Mouse (Mus musculus): ENCODE measurements around the gene Hsf4. TPM values are rescaled to one million over a fixed set of nuclear protein-coding genes. Genes with fewer than 3 reads are reported as not detected.

The Hsf4 gene
- polyA plus RNA-seq, 1 experiment from 2014 or later = not detected

DNA sequence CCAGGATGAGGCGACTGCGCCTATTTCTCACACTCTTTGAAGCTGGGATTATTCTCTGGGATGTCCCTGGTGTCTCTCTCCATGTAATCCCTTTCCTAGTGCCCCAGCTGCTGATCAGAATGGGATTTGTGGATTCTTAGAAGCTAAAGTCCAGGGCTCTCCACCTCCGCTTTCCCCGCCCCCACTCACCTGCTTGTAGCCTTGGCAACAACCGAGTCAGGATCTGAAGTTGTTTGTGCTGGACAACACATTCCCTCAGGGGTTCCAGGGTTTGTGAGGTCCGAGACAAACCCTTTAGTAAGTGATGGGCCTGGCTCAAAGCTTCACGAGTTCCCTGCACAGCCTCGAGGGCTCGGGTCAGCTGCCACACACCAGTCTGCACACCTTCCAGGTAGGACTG is 25.2 kb downstream of the Hsf4 start:
- H3K36me3 ChIP-seq (ENCODE audit: control insufficient read depth, insufficient read depth, low read length) = peaks cover 6% of the 10 kb centered on the region; the same call in 1 of the 2 replicates
- H3K27ac ChIP-seq (ENCODE audit: low read depth, low read length) = no peak overlapping the region; the same call in 1 of the 2 replicates
- no peak overlapping the region for H3K4me3 ChIP-seq (ENCODE audit: low read depth, low read length)
- no peak overlapping the region for H3K9ac ChIP-seq (ENCODE audit: low read depth, low read length)
- peak overlapping the region; percentile 28 for H3K4me2 ChIP-seq
- H3K27me3 ChIP-seq (ENCODE audit: control insufficient read depth, insufficient read depth, low read length) = peaks cover 15% of the 10 kb centered on the region
- WGBS (ENCODE audit: insufficient replicate concordance) = 64% methylated on average over 9 of the region's 9 CpGs
- H3K9me3 ChIP-seq (replicated peaks; ENCODE audit: control insufficient read depth, low read length) = no peaks in the 10 kb centered on the region
- peaks cover 24% of the 10 kb centered on the region for H3K4me1 ChIP-seq (ENCODE audit: control insufficient read depth, insufficient read depth, low read length)
- no peak for ATAC-seq (replicated peaks; ENCODE audit: insufficient number of reproducible peaks, low FRiP score, low TSS enrichment)

DNA sequence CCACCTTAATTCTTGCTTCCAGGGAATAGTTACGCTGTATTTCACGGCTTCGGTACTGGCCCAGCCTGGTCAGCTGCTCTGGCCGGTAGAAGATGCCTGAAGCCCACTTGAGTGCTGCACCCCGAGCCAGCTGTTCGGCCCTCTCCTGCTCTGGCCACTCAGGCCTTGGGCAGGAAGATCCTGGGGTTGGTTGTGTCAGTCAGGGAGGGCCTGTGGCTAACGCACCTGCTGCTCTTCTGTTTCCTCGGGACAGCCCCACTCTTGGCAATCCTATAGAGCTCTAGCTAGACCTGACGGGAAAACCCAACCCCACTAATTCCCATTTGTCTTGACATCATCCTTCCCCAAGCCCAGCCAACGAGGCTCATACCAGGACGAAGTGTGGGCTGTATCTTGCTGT is 25.7 kb downstream of the Hsf4 start:
- H3K9ac ChIP-seq (ENCODE audit: low read depth, low read length) = peak overlapping the region; percentile 44; the same call in 1 of the 2 replicates

DNA sequence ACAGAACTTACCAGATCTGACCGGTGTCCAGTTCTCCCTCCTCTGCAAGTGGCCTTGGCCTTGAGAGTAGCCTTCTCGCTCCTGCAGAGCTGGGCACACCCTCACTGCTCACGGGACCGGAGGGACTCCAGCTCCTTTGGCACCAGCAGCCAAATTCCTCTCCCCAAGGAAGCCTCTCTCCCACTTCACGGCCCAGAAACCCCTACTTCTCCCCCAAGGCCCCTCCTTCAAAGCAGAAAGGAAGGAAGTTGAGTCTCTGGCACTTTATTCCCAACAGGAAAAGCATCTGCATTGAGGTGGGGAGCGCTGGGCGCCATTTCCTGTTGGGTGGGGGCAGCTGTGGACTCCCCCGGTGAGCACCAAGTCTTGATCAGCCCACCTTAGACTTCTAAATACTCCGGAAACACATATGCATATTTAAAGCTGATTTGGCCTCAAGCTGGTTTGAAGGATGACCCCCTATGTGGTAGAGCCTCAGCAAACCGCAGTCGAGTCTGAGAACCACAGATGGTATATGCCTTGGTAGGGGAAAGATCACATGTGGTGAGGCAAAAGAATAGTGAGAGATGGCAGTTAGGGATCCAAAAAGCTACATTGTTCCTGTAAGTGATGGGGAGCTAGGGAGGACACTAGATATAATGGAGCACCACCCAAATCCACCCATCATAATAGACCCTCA is 26.4 kb downstream of the Hsf4 start, which contains the start of gene Exoc3l:
Gene Exoc3l (minus strand): TSS at position 207 of the 679 bp plus-strand sequence.
- Histone ChIP-seq H3K27me3 (ENCODE audit: control insufficient read depth, insufficient read depth, low read length) (peaks cover 5% of the 10 kb centered on the region; the same call in 1 of the 2 replicates), H3K9me3 (replicated peaks; ENCODE audit: control insufficient read depth, low read length) (no peaks in the 10 kb centered on the region), H3K4me3 (ENCODE audit: low read depth, low read length) (peak within 1 kb of the TSS; percentile 96), H3K4me1 (ENCODE audit: control insufficient read depth, insufficient read depth, low read length) (peaks cover 13% of the 10 kb centered on the region), H3K27ac (ENCODE audit: low read depth, low read length) (peak within 1 kb of the TSS; percentile 2; the same call in 1 of the 2 replicates), H3K9ac (ENCODE audit: low read depth, low read length) (peak within 1 kb of the TSS; percentile 96), H3K36me3 (ENCODE audit: control insufficient read depth, insufficient read depth, low read length) (peaks cover 18% of the 10 kb centered on the region), H3K4me2 (peak within 1 kb of the TSS; percentile 83)
- no peak for ATAC-seq (replicated peaks; ENCODE audit: insufficient number of reproducible peaks, low FRiP score, low TSS enrichment)
- WGBS (ENCODE audit: insufficient replicate concordance) = 45% methylated on average over 11 of the region's 11 CpGs

More for the DNA sequence above, 25.7 kb downstream of the Hsf4 start:
- Histone ChIP-seq H3K27me3 (ENCODE audit: control insufficient read depth, insufficient read depth, low read length) (peaks cover 11% of the 10 kb centered on the region), H3K4me1 (ENCODE audit: control insufficient read depth, insufficient read depth, low read length) (peaks cover 20% of the 10 kb centered on the region), H3K36me3 (ENCODE audit: control insufficient read depth, insufficient read depth, low read length) (peaks cover 10% of the 10 kb centered on the region), H3K9me3 (replicated peaks; ENCODE audit: control insufficient read depth, low read length) (no peaks in the 10 kb centered on the region), H3K27ac (ENCODE audit: low read depth, low read length) (peak overlapping the region; percentile 2; the same call in 1 of the 2 replicates), H3K4me2 (peak overlapping the region; percentile 28), H3K4me3 (ENCODE audit: low read depth, low read length) (peak overlapping the region; percentile 20)
- WGBS (ENCODE audit: insufficient replicate concordance) = 60% methylated on average over 11 of the region's 11 CpGs
- no peak for ATAC-seq (replicated peaks; ENCODE audit: insufficient number of reproducible peaks, low FRiP score, low TSS enrichment)

DNA sequence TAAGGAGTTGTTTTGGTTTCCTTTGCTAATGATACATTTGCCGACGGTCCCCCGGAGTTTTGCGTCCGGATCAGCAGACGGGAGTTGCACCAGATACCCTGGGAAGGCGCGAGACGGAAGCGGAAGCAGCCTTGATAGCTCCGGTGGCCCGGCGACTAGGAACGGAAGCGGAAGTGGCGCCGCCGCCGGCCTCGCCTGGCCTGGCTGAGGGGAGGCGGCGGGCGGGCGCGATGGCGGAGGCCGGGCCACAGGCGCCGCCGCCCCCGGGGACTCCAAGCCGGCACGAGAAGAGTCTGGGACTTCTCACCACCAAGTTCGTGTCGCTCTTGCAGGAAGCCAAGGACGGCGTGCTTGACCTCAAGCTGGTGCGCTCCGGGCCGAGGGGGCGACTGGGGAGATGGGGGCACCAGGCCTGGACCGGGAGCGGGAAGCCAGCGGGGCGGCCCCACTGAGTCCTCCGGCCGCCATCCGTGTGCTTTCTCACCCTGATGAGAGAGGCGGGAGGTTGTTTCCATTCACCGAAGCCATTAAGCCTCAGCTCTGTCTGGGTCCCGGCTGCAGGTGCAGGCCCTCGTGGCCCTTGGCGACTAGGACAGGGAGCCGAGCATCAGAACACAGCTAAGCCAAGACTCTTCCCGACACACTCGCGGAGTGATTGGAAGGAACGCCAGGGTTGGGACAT is 28.1 kb downstream of the Hsf4 start, which contains the start of gene E2f4:
Gene E2f4 (plus strand): TSS at position 153 of the 682 bp plus-strand sequence.
- Histone ChIP-seq H3K9ac (ENCODE audit: low read depth, low read length) (peak within 1 kb of the TSS; percentile 96), H3K4me2 (peak within 1 kb of the TSS; percentile 83), H3K4me1 (ENCODE audit: control insufficient read depth, insufficient read depth, low read length) (peaks cover 13% of the 10 kb centered on the region), H3K27me3 (ENCODE audit: control insufficient read depth, insufficient read depth, low read length) (peaks cover 5% of the 10 kb centered on the region; the same call in 1 of the 2 replicates), H3K9me3 (replicated peaks; ENCODE audit: control insufficient read depth, low read length) (no peaks in the 10 kb centered on the region), H3K27ac (ENCODE audit: low read depth, low read length) (peak within 1 kb of the TSS; percentile 70), H3K4me3 (ENCODE audit: low read depth, low read length) (peak within 1 kb of the TSS; percentile 96), H3K36me3 (ENCODE audit: control insufficient read depth, insufficient read depth, low read length) (peaks cover 32% of the 10 kb centered on the region)
- peak; percentile 80 for ATAC-seq (replicated peaks; ENCODE audit: insufficient number of reproducible peaks, low FRiP score, low TSS enrichment)
- WGBS (ENCODE audit: insufficient replicate concordance) = under 1% methylated on average over 57 of the region's 58 CpGs

DNA sequence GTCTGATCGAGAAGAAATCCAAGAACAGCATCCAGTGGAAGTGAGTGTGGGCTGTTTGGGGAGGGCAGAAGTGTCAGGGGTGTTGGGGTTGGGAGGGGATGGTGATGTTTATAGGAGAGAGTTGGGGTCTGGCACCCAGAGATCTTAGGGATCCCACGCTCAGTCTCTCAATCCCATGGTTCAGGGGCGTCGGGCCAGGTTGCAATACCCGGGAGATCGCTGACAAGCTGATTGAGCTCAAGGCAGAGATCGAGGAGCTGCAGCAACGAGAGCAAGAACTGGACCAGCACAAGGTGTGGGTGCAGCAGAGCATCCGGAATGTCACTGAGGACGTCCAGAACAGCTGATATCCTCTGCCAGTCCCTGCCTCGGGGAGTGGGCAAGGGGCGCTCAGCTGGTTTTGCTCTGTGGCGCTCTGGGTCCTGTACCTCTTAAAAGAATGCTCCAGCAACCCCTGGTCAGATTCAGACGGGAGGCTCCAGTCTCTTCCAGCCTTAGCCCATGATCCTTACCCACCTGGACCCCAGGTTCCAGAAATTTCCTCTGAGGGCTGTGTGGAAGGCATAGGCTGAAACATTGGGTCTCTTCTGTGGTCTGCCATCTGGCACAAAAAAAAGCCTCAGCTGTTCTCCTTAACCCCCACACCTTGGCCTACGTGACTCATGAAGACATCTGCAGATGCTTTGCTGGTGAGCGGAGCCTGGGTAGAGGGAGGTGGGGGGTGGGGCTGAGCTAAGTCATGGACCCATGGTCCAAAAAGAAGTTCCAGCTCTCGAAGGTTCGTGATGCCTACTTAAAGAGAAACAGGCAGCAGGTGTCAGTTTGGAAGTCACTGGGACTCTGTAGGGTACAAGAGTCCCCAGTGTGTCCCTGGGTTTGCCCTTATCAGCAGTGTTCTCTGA is 29.0 kb downstream of the Hsf4 start:
- Histone ChIP-seq H3K9me3 (replicated peaks; ENCODE audit: control insufficient read depth, low read length) (no peaks in the 10 kb centered on the region), H3K4me3 (ENCODE audit: low read depth, low read length) (peak overlapping the region; percentile 96), H3K27me3 (ENCODE audit: control insufficient read depth, insufficient read depth, low read length) (peaks cover 4% of the 10 kb centered on the region; the same call in 1 of the 2 replicates), H3K36me3 (ENCODE audit: control insufficient read depth, insufficient read depth, low read length) (peaks cover 36% of the 10 kb centered on the region), H3K9ac (ENCODE audit: low read depth, low read length) (peak overlapping the region; percentile 96), H3K27ac (ENCODE audit: low read depth, low read length) (peak overlapping the region; percentile 70; the same call in 1 of the 2 replicates), H3K4me1 (ENCODE audit: control insufficient read depth, insufficient read depth, low read length) (peaks cover 13% of the 10 kb centered on the region), H3K4me2 (peak overlapping the region; percentile 83)
- WGBS (ENCODE audit: insufficient replicate concordance) = 46% methylated on average over 18 of the region's 18 CpGs
- no peak for ATAC-seq (replicated peaks; ENCODE audit: insufficient number of reproducible peaks, low FRiP score, low TSS enrichment)

DNA sequence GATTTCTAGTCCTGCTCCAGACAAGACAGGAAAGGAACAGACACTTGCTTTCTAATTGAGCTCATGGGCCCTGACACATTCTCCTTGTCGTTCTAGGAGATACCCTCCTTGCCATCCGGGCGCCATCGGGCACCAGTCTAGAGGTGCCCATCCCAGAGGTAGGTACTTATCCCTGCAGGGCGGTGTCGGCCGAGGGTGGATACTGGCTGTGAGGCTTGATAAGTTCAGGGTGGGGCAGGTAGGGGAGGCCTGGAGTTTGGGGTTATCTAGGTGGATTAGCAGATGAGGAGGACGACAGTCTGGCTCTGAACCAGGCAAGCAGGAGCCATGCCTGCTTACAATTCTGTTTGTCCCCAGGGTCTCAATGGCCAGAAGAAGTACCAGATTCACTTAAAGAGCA is 30.4 kb downstream of the Hsf4 start:
- 86% methylated on average over 8 of the region's 8 CpGs for WGBS (ENCODE audit: insufficient replicate concordance)
- H3K27ac ChIP-seq (ENCODE audit: low read depth, low read length) = peak overlapping the region; percentile 35; the same call in 1 of the 2 replicates
- H3K27me3 ChIP-seq (ENCODE audit: control insufficient read depth, insufficient read depth, low read length) = no peaks in the 10 kb centered on the region
- H3K9me3 ChIP-seq (replicated peaks; ENCODE audit: control insufficient read depth, low read length) = no peaks in the 10 kb centered on the region
- H3K4me1 ChIP-seq (ENCODE audit: control insufficient read depth, insufficient read depth, low read length) = peaks cover 26% of the 10 kb centered on the region
- peak overlapping the region; percentile 83 for H3K4me2 ChIP-seq
- H3K9ac ChIP-seq (ENCODE audit: low read depth, low read length) = no peak overlapping the region
- H3K36me3 ChIP-seq (ENCODE audit: control insufficient read depth, insufficient read depth, low read length) = peaks cover 36% of the 10 kb centered on the region
- peak; percentile 55; the same call in 1 of the 2 replicates for ATAC-seq (replicated peaks; ENCODE audit: insufficient number of reproducible peaks, low FRiP score, low TSS enrichment)
- H3K4me3 ChIP-seq (ENCODE audit: low read depth, low read length) = peak overlapping the region; percentile 8; the same call in 1 of the 2 replicates

DNA sequence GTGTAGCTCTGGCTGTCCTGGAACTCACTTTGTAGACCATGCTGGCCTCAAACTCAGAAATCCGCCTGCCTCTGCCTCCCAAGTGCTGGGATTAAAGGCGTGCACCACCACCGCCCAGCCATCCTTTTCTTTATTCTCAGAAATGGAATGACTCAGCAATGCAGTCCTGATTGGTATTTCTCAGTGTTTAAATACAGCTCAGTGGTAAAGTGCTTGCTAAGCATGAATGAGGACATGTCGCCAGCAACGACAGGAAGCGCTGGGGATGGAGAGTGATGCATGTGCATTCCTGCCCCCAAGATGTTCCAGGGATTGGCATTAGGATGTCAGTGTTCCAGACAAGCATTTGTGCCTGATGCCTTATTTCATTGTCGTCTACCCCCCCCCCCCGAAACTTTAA is 33.8 kb downstream of the Hsf4 start:
- Histone ChIP-seq H3K36me3 (ENCODE audit: control insufficient read depth, insufficient read depth, low read length) (peaks cover 38% of the 10 kb centered on the region), H3K4me2 (no peak overlapping the region), H3K9ac (ENCODE audit: low read depth, low read length) (no peak overlapping the region), H3K27me3 (ENCODE audit: control insufficient read depth, insufficient read depth, low read length) (no peaks in the 10 kb centered on the region), H3K9me3 (replicated peaks; ENCODE audit: control insufficient read depth, low read length) (no peaks in the 10 kb centered on the region), H3K4me1 (ENCODE audit: control insufficient read depth, insufficient read depth, low read length) (peaks cover 33% of the 10 kb centered on the region), H3K27ac (ENCODE audit: low read depth, low read length) (no peak overlapping the region), H3K4me3 (ENCODE audit: low read depth, low read length) (no peak overlapping the region)
- ATAC-seq (replicated peaks; ENCODE audit: insufficient number of reproducible peaks, low FRiP score, low TSS enrichment) = no peak
- 83% methylated on average over 8 of the region's 8 CpGs for WGBS (ENCODE audit: insufficient replicate concordance)

DNA sequence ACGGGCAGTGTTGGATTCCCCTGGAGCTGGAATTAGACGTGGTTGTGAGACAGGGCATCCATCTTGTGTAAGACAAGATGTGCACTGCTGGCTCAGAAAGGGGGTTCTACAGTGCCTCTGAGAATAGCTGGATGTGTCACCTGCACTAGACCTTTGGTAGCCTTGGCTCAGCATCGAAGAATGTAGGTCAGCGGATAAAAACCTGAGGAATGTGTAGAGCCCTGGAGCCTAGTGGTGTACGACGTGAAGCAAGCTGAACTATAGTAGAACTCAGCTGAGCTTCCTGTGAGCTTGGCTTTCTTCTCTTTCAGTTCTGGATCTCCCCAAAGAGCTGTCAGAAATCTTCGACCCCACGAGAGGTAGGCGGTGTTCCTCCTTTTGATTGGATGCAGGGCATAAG is 34.3 kb downstream of the Hsf4 start:
- H3K4me3 ChIP-seq (ENCODE audit: low read depth, low read length) = no peak overlapping the region
- peaks cover 28% of the 10 kb centered on the region for H3K4me1 ChIP-seq (ENCODE audit: control insufficient read depth, insufficient read depth, low read length)
- peak overlapping the region; percentile 37; the same call in 1 of the 2 replicates for H3K27ac ChIP-seq (ENCODE audit: low read depth, low read length)
- ATAC-seq (replicated peaks; ENCODE audit: insufficient number of reproducible peaks, low FRiP score, low TSS enrichment) = no peak
- H3K27me3 ChIP-seq (ENCODE audit: control insufficient read depth, insufficient read depth, low read length) = no peaks in the 10 kb centered on the region
- peaks cover 34% of the 10 kb centered on the region for H3K36me3 ChIP-seq (ENCODE audit: control insufficient read depth, insufficient read depth, low read length)
- 0 out of 2 replicates have a peak overlapping the region, but pooled peaks have one; percentile 28 for H3K9ac ChIP-seq (ENCODE audit: low read depth, low read length)
- 76% methylated on average over 9 of the region's 9 CpGs for WGBS (ENCODE audit: insufficient replicate concordance)
- H3K4me2 ChIP-seq = no peak overlapping the region
- H3K9me3 ChIP-seq (replicated peaks; ENCODE audit: control insufficient read depth, low read length) = no peaks in the 10 kb centered on the region
